Mouse (Mus musculus) hindbrain, embryonic 12.5 days (tissue): ENCODE results near the gene Car12. TPM values are rescaled to one million over a fixed set of nuclear protein-coding genes. Genes with fewer than 3 reads are reported as not detected.

ENCODE experiments used
- ATAC-seq: fragments of 200-750 bp; cut with Nextera tagmentation; 2 replicates; pipeline ENCODE4 v1.8.0; 2017; ENCODE audit warnings: moderate TSS enrichment; ENCODE audit not compliant: low FRiP score
- H3K27ac ChIP-seq: fragments of 300-500 bp; sonication (generic); 2 replicates; pipeline ENCODE4 v1.5.1; 2016; ENCODE audit warnings: mild to moderate bottlenecking
- H3K27me3 ChIP-seq: fragments of 300-500 bp; sonication (generic); 2 replicates; pipeline ENCODE4 v1.6.1; 2016; ENCODE audit warnings: mild to moderate bottlenecking
- H3K36me3 ChIP-seq: fragments of 300-500 bp; sonication (generic); 2 replicates; pipeline ENCODE4 v1.6.1; 2016; ENCODE audit warnings: mild to moderate bottlenecking
- H3K4me1 ChIP-seq: fragments of 300-500 bp; sonication (generic); 2 replicates; pipeline ENCODE4 v1.6.1; 2016
- H3K4me2 ChIP-seq: fragments of 300-500 bp; sonication (generic); replicated peaks from 2 replicates; pipeline ENCODE4 v1.6.1; 2016; ENCODE audit warnings: mild to moderate bottlenecking
- H3K4me3 ChIP-seq: fragments of 300-500 bp; sonication (generic); 2 replicates; pipeline ENCODE4 v1.5.1; 2016; ENCODE audit warnings: mild to moderate bottlenecking
- H3K9ac ChIP-seq: fragments of 300-500 bp; sonication (generic); 2 replicates; pipeline ENCODE4 v1.6.1; 2016; ENCODE audit warnings: mild to moderate bottlenecking, moderate library complexity
- H3K9me3 ChIP-seq: fragments of 300-500 bp; sonication (generic); replicated peaks from 2 replicates; pipeline ENCODE4 v1.6.1; 2016; ENCODE audit warnings: mild to moderate bottlenecking
- WGBS: fragments of 180-500 bp; shearing (Covaris S2); methylation state at CpG from one replicate; pipeline ENCODE4 v1.1.7; 2016; 5-methylcytosine and 5-hydroxymethylcytosine counted together
- polyA plus RNA-seq: library from polyadenylated mRNA; unstranded; fragments of >200 nt; fragmentation: Nextera tagmentation; extraction: Ambion mirVana; gene quantifications from 2 replicates; pipeline ENCODE4 v1.2.1, GENCODE M21; 2016

Gene Car12
- polyA plus RNA-seq, 1 experiment from 2014 or later = 2.7 TPM

- H3K4me3 ChIP-seq = no peak overlapping the region
- WGBS = 88% methylated on average over 2 of the region's 2 CpGs
Observed at GRCm38 (mm10) chr9:66687713-66688112, 25.8 kb upstream of the Car12 start.

GRCm38 (mm10) chr9:66691683-66692305, 21.7 kb upstream of the Car12 start:
- Histone ChIP-seq H3K9me3 (no peaks in the 10 kb centered on the region), H3K27ac (no peak overlapping the region), H3K4me1 (no peaks in the 10 kb centered on the region), H3K36me3 (no peaks in the 10 kb centered on the region), H3K9ac (no peak overlapping the region), H3K4me2 (no peak overlapping the region), H3K27me3 (no peaks in the 10 kb centered on the region), H3K4me3 (no peak overlapping the region)
- ATAC-seq = no peak
- WGBS = 75% methylated on average over 4 of the region's 4 CpGs

More at GRCm38 (mm10) chr9:66687713-66688112, 25.8 kb upstream of the Car12 start:
- Histone ChIP-seq H3K9me3 (no peaks in the 10 kb centered on the region), H3K4me1 (no peaks in the 10 kb centered on the region), H3K36me3 (no peaks in the 10 kb centered on the region), H3K4me2 (no peak overlapping the region), H3K9ac (no peak overlapping the region), H3K27me3 (no peaks in the 10 kb centered on the region), H3K27ac (no peak overlapping the region)
- ATAC-seq = no peak

GRCm38 (mm10) chr9:66697355-66698140, 15.9 kb upstream of the Car12 start:
- ATAC-seq = no peak
- H3K36me3 ChIP-seq = no peaks in the 10 kb centered on the region

DNA sequence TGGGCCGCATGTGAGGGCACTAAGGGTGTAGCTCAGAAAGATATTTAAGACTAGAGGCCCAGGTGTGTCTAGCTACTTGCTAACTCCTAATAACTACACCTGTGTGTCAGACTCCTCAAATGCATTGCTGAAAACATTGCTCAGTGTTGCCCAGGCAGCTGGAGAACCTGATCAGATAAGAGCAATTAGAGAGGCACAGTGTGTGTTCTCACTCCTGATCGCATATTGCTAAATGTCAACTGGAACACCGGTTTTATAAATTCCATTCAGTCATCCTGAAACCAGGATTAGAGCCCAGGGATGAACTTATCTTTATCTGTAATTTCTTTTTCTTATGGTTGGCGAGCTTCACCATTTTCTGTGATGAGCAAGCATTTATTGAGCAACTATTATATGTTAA, 13.7 kb upstream of the Car12 start:
- ATAC-seq = no peak
- Histone ChIP-seq H3K36me3 (no peaks in the 10 kb centered on the region), H3K4me3 (no peak overlapping the region), H3K27ac (no peak overlapping the region), H3K9ac (no peak overlapping the region), H3K27me3 (no peaks in the 10 kb centered on the region), H3K9me3 (no peaks in the 10 kb centered on the region), H3K4me1 (peaks cover 5% of the 10 kb centered on the region; the same call in 1 of the 2 replicates), H3K4me2 (no peak overlapping the region)
- 95% methylated on average over 4 of the region's 4 CpGs for WGBS

More at GRCm38 (mm10) chr9:66697355-66698140, 15.9 kb upstream of the Car12 start:
- H3K4me1 ChIP-seq = peaks cover 5% of the 10 kb centered on the region; the same call in 1 of the 2 replicates
- no peaks in the 10 kb centered on the region for H3K27me3 ChIP-seq
- no peak overlapping the region for H3K9ac ChIP-seq
- H3K9me3 ChIP-seq = no peaks in the 10 kb centered on the region
- no peak overlapping the region for H3K4me2 ChIP-seq
- no peak overlapping the region for H3K4me3 ChIP-seq
- H3K27ac ChIP-seq = no peak overlapping the region
- WGBS = 75% methylated on average over 7 of the region's 7 CpGs

DNA sequence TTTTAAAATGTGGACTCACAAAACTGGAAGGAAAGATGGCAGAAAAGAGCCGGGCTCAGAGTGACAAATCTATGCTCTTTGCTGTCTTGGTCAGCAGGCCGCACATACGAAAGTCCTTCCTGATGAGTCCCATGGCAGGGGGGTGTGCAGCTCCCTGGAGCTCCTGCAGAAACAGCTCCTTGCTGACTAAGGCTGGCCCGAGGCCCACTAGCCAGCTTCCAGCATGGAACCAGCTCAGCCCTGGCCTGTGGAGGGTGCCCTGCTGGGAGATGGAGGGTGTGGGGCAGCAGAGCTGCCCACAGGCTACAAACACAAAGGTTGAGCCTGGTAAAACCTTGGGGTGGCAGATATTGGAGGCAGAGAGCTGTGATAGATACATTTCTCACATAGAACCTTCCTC, 10.5 kb upstream of the Car12 start:
- no peaks in the 10 kb centered on the region for H3K27me3 ChIP-seq
- ATAC-seq = no peak
- H3K4me2 ChIP-seq = no peak overlapping the region
- no peak overlapping the region for H3K27ac ChIP-seq
- no peak overlapping the region for H3K4me3 ChIP-seq
- peaks cover 8% of the 10 kb centered on the region for H3K4me1 ChIP-seq
- WGBS = 76% methylated on average over 4 of the region's 4 CpGs
- no peak overlapping the region for H3K9ac ChIP-seq
- no peaks in the 10 kb centered on the region for H3K9me3 ChIP-seq
- no peaks in the 10 kb centered on the region for H3K36me3 ChIP-seq

DNA sequence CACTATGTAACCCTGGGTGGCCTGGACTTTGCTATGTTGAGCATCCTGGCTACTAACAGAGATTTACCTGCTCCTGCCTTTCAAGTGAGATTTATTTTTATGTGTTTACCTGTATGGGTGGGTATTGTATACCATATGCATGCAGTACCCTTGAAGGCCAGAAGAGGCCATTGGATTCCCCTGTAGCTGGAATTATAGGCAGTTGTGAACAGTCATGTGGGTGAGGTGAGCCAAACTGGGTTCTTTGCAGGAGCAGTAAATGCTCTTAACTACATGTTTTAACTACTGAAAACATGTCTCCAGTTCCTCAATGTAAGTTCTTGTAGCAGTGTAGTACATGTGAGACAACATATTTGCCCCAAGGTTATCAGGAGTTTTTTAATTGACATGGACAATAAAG, 8.1 kb upstream of the Car12 start:
- Histone ChIP-seq H3K9ac (no peak overlapping the region), H3K27ac (no peak overlapping the region), H3K9me3 (no peaks in the 10 kb centered on the region), H3K4me2 (no peak overlapping the region), H3K4me1 (peaks cover 21% of the 10 kb centered on the region), H3K36me3 (no peaks in the 10 kb centered on the region), H3K4me3 (no peak overlapping the region), H3K27me3 (no peaks in the 10 kb centered on the region)
- no peak for ATAC-seq

DNA sequence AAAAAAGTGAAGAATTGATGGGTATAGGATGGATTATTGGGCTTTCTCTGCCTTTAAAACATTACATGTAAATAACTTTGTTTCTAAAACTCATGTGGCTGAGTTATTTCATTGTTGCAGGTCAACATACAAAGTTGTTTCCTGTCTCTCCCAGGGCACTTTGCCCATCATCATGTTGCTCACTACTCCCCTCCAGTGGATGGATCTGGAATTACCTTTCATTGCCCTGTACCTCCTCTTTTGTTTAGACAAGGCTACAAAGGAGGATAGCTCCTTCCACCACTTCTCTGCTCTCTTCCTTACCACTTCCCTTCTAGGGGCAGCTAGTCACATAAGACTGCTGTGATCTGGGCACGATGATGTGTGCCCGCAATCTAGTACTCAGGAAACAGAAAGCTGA, 7.7 kb upstream of the Car12 start:
- no peak for ATAC-seq
- 58% methylated on average over 2 of the region's 2 CpGs for WGBS

DNA sequence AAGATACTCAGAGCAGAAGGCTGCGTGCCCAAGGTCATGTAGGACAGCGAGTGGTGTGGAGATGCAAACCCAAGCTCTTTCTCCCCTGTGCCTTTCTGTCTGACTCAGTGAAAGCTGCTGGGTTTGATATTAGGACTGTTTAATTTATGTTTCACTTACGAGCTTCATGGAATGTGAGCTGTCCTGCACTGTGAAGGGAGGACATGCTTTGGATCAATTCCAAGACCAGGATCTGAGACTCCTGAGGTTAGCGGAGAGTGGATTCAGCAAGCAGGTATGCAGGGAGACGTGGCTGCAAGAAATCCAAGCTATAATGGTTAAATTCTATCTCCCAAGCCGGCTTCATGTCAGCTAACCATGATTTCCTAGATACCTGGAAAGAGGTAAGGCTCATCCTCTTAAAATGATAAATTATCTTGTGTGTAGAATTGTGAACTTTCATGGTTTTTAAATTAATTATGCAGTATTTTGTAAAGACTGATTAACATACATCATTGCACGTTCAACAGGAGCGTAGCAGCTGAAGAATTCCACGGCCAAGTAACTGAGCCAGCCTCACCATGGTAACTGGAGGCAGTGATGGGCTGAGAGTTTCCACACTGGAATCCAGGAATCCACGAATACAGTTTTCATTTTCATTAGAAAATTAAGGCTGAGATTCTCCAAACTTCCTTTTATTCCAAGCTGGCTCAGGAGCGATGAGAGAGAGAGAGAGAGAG, 5.3 kb upstream of the Car12 start:
- Histone ChIP-seq H3K36me3 (no peaks in the 10 kb centered on the region), H3K4me1 (peaks cover 16% of the 10 kb centered on the region), H3K9ac (no peak overlapping the region), H3K4me3 (no peak overlapping the region), H3K27ac (0 out of 2 replicates have a peak overlapping the region, but pooled peaks have one; percentile 12), H3K27me3 (peaks cover 11% of the 10 kb centered on the region), H3K4me2 (no peak overlapping the region), H3K9me3 (no peaks in the 10 kb centered on the region)
- ATAC-seq = no peak
- 52% methylated on average over 11 of the region's 11 CpGs for WGBS

More for the DNA sequence above, 7.7 kb upstream of the Car12 start:
- H3K4me3 ChIP-seq = no peak overlapping the region
- H3K9me3 ChIP-seq = no peaks in the 10 kb centered on the region
- H3K4me1 ChIP-seq = peaks cover 21% of the 10 kb centered on the region
- no peak overlapping the region for H3K27ac ChIP-seq
- no peaks in the 10 kb centered on the region for H3K36me3 ChIP-seq
- no peaks in the 10 kb centered on the region for H3K27me3 ChIP-seq
- no peak overlapping the region for H3K9ac ChIP-seq
- no peak overlapping the region for H3K4me2 ChIP-seq

- Histone ChIP-seq H3K27ac (no peak overlapping the region), H3K4me3 (no peak overlapping the region), H3K9me3 (no peaks in the 10 kb centered on the region), H3K27me3 (peaks cover 14% of the 10 kb centered on the region), H3K4me2 (no peak overlapping the region), H3K4me1 (peaks cover 21% of the 10 kb centered on the region), H3K9ac (no peak overlapping the region), H3K36me3 (no peaks in the 10 kb centered on the region)
- 51% methylated on average over 12 of the region's 12 CpGs for WGBS
- no peak for ATAC-seq
Observed at GRCm38 (mm10) chr9:66708816-66709555, 4.5 kb upstream of the Car12 start.

DNA sequence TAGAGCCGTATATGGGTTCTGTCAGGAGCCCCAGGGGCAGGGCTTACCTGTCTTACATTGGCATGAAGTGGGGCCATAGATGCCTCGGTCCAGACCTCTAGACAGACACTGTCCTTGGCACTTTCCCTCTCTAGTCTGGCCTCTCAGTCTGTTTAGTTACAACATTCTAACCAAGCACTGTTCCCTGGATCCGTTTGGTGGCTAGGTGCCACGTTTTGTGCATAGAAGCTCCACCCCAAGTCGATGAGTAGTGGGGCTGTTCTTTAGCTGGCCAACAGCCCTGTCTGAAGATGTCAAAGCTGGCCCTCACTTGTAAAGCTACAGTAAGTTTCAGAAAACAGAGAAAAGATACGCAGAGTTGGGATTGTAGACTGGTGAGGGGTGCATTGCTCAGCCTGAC, 2.9 kb upstream of the Car12 start:
- no peaks in the 10 kb centered on the region for H3K36me3 ChIP-seq
- no peak overlapping the region for H3K27ac ChIP-seq
- no peak for ATAC-seq
- no peak overlapping the region for H3K4me2 ChIP-seq
- peaks cover 28% of the 10 kb centered on the region for H3K4me1 ChIP-seq
- no peak overlapping the region for H3K9ac ChIP-seq
- H3K27me3 ChIP-seq = peaks cover 24% of the 10 kb centered on the region
- no peaks in the 10 kb centered on the region for H3K9me3 ChIP-seq
- no peak overlapping the region for H3K4me3 ChIP-seq
- WGBS = 80% methylated on average over 6 of the region's 6 CpGs

- 20% methylated on average over 12 of the region's 12 CpGs for WGBS
- peaks cover 24% of the 10 kb centered on the region for H3K27me3 ChIP-seq
Observed at GRCm38 (mm10) chr9:66714022-66714515, 583 bp downstream of the Car12 start.

DNA sequence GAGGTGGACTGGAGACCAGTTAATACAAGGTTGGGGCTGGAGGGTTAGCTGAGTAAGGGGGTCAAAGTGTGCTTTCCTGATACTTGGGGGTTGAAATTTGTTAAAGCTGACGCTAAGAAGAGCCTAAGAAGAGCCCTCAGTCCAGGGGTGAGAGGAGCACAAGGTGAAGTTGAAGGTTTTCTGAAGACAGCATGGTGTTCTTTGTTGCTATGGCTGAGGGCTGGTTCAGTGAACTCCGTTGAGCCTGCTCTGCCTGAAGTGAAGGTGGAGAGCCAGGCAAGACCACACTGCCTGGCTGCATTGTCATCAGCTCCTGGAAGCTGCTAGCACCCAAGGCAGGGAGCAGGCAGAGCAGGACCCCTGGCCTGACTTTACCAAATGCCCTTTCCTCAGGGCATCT, 1.9 kb downstream of the Car12 start:
- WGBS = 77% methylated on average over 2 of the region's 2 CpGs

More at GRCm38 (mm10) chr9:66714022-66714515, 583 bp downstream of the Car12 start:
- Histone ChIP-seq H3K4me3 (peak overlapping the region; percentile 37), H3K36me3 (no peaks in the 10 kb centered on the region), H3K4me1 (peaks cover 14% of the 10 kb centered on the region), H3K27ac (no peak overlapping the region), H3K9me3 (no peaks in the 10 kb centered on the region), H3K9ac (no peak overlapping the region), H3K4me2 (peak overlapping the region; percentile 71)
- no peak for ATAC-seq

More for the DNA sequence above, 1.9 kb downstream of the Car12 start:
- H3K27ac ChIP-seq = no peak overlapping the region
- ATAC-seq = no peak
- no peak overlapping the region for H3K9ac ChIP-seq
- no peaks in the 10 kb centered on the region for H3K36me3 ChIP-seq
- H3K4me1 ChIP-seq = peaks cover 11% of the 10 kb centered on the region
- peaks cover 24% of the 10 kb centered on the region for H3K27me3 ChIP-seq
- H3K9me3 ChIP-seq = no peaks in the 10 kb centered on the region
- no peak overlapping the region for H3K4me2 ChIP-seq
- no peak overlapping the region for H3K4me3 ChIP-seq
